Mouse (Mus musculus) ES-Bruce4 (cell line): Measurements from ENCODE around the gene Krtap28-10. TPM values are rescaled to one million over a fixed set of nuclear protein-coding genes. Genes with fewer than 3 reads are reported as not detected.

ENCODE experiments used
- H3K27ac ChIP-seq: 2 replicates; pipeline ENCODE4 v1.5.1; 2012; ENCODE audit warnings: low read length, inconsistent platforms; ENCODE audit not compliant: insufficient read depth
- H3K27me3 ChIP-seq: 2 replicates; pipeline ENCODE4 v1.6.1; 2012; ENCODE audit warnings: mild to moderate bottlenecking, low read length, inconsistent platforms; ENCODE audit not compliant: control insufficient read depth, poor library complexity, insufficient read depth, severe bottlenecking
- H3K36me3 ChIP-seq: 2 replicates; pipeline ENCODE4 v1.6.1; 2012; ENCODE audit warnings: inconsistent platforms, mild to moderate bottlenecking, low read length, moderate library complexity; ENCODE audit not compliant: control insufficient read depth, poor library complexity, insufficient read depth, severe bottlenecking
- H3K4me1 ChIP-seq: one replicate; pipeline ENCODE4 v1.8.1; 2011; ENCODE audit warnings: low read length; ENCODE audit not compliant: control insufficient read depth, insufficient read depth
- H3K4me3 ChIP-seq: 2 replicates; pipeline ENCODE4 v1.5.1; 2011; ENCODE audit warnings: low read depth, mild to moderate bottlenecking, low read length
- H3K9ac ChIP-seq: 2 replicates; pipeline ENCODE4 v1.6.1; 2012; ENCODE audit warnings: low read depth, mild to moderate bottlenecking, inconsistent platforms; ENCODE audit not compliant: poor library complexity, severe bottlenecking
- H3K9me3 ChIP-seq: replicated peaks from 2 replicates; pipeline ENCODE4 v1.6.1; 2012; ENCODE audit warnings: mild to moderate bottlenecking, low read length, inconsistent platforms; ENCODE audit not compliant: control insufficient read depth, poor library complexity, insufficient read depth, severe bottlenecking
- CTCF ChIP-seq: IDR thresholded peaks from one replicate; pipeline ENCODE4 v1.8.1; 2011; ENCODE audit warnings: low read depth, low read length
- EP300 ChIP-seq: IDR thresholded peaks from 2 replicates; pipeline ENCODE4 v1.6.1; 2011; ENCODE audit warnings: low read depth, low read length; ENCODE audit not compliant: insufficient read depth
- POLR2A ChIP-seq: IDR thresholded peaks from one replicate; pipeline ENCODE4 v1.8.1; 2011; ENCODE audit warnings: low read length; ENCODE audit not compliant: insufficient read depth
- polyA plus RNA-seq: library from polyadenylated mRNA; stranded (reverse); fragments of >200 nt; gene quantifications from 2 replicates; pipeline ENCODE4 v1.2.4, GENCODE M21; 2011; ENCODE audit warnings: low read depth; ENCODE audit not compliant: missing spikeins, insufficient read depth, insufficient read length

Gene Krtap28-10
- polyA plus RNA-seq, 1 experiment, result not detected

DNA sequence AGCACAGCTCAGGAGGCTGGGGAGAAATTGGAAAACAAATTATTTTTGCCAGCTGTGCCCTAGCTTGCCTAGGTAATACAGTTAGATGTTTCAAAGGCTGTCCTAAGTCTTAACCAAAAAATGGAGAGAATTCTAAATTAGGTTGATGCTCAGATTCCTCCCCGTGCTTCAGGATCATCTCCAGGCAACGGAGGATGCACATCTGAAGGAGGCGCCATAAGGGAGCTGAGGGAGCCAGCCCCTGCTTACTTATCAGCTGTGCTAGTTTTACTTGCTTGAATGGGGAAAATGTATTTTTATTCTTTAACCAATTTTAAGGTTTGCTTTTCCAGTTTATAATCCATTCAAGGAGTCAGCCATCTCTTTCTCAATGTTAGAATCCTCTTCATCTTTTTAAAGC, 48.3 kb downstream of the Krtap28-10 start:
- Histone ChIP-seq H3K4me1 (no peaks in the 10 kb centered on the region), H3K36me3 (no peaks in the 10 kb centered on the region), H3K27me3 (no peaks in the 10 kb centered on the region; the same call in 1 of the 2 replicates), H3K27ac (no peak overlapping the region), H3K4me3 (no peak overlapping the region), H3K9ac (no peak overlapping the region), H3K9me3 (no peaks in the 10 kb centered on the region)
- no peak for TF ChIP-seq POLR2A
- no peak for TF ChIP-seq CTCF
- TF ChIP-seq EP300, result no peak

- Histone ChIP-seq H3K4me1 (no peaks in the 10 kb centered on the region), H3K36me3 (no peaks in the 10 kb centered on the region), H3K9ac (no peak overlapping the region), H3K27me3 (no peaks in the 10 kb centered on the region; the same call in 1 of the 2 replicates), H3K4me3 (no peak overlapping the region), H3K27ac (no peak overlapping the region), H3K9me3 (no peaks in the 10 kb centered on the region)
- TF ChIP-seq CTCF (no peak), POLR2A (no peak), EP300 (no peak)
Observed at GRCm38 (mm10) chr1:82992093-82992492, 50.2 kb downstream of the Krtap28-10 start.

- no peak overlapping the region for H3K4me3 ChIP-seq
Observed at GRCm38 (mm10) chr1:82991596-82991995, 50.7 kb downstream of the Krtap28-10 start.

More at GRCm38 (mm10) chr1:82991596-82991995, 50.7 kb downstream of the Krtap28-10 start:
- Histone ChIP-seq H3K9ac (no peak overlapping the region), H3K36me3 (no peaks in the 10 kb centered on the region), H3K27me3 (no peaks in the 10 kb centered on the region; the same call in 1 of the 2 replicates), H3K27ac (no peak overlapping the region), H3K9me3 (no peaks in the 10 kb centered on the region), H3K4me1 (no peaks in the 10 kb centered on the region)
- TF ChIP-seq POLR2A (no peak), EP300 (no peak), CTCF (no peak)

Other genes with a start within 250 kb of the Krtap28-10 start
- 124 and 133 TPM in 2 replicates for gene Agfg1, start 203.0 kb downstream of the Krtap28-10 start, polyA plus RNA-seq
- gene A030005L19Rik, start 129.2 kb downstream of the Krtap28-10 start, polyA plus RNA-seq, result 1.1 TPM in 1 of 2 replicates, not detected in the other
- gene A030014E15Rik, start 117.6 kb downstream of the Krtap28-10 start, polyA plus RNA-seq, result not detected in 2 replicates
- not detected in 2 replicates for gene Gm6217, start 111.1 kb downstream of the Krtap28-10 start, polyA plus RNA-seq
- not detected in 2 replicates for gene A030003K21Rik, start 99.1 kb downstream of the Krtap28-10 start, polyA plus RNA-seq
- not detected in 2 replicates for gene Gm7544, start 86.5 kb downstream of the Krtap28-10 start, polyA plus RNA-seq
- gene Gm47955, start 82.2 kb downstream of the Krtap28-10 start, polyA plus RNA-seq, result not detected in 2 replicates
- not detected in 2 replicates for gene Gm47959, start 41.9 kb downstream of the Krtap28-10 start, polyA plus RNA-seq
- 3.0 and 4.2 TPM in 2 replicates for gene Slc19a3, start 4.0 kb downstream of the Krtap28-10 start, polyA plus RNA-seq
- not detected in 2 replicates for gene Gm47969, start 2.5 kb upstream of the Krtap28-10 start, polyA plus RNA-seq
- gene A030005K14Rik, start 16.9 kb upstream of the Krtap28-10 start, polyA plus RNA-seq, result not detected in 2 replicates
- gene Krtap28-13, start 18.4 kb upstream of the Krtap28-10 start, polyA plus RNA-seq, result not detected in 2 replicates
- 0.78 TPM in 1 of 2 replicates, not detected in the other for gene Ccl20, start 74.3 kb upstream of the Krtap28-10 start, polyA plus RNA-seq
- not detected in 2 replicates for gene Daw1, start 117.3 kb upstream of the Krtap28-10 start, polyA plus RNA-seq